Mouse (Mus musculus): ENCODE data around the gene Minos1. TPM values are rescaled to one million over a fixed set of nuclear protein-coding genes. Genes with fewer than 3 reads are reported as not detected.

Minos1 gene
- polyA plus RNA-seq, 1 experiment: 37.7 TPM

GRCm38 (mm10) chr4:139091478-139092355, 39.2 kb downstream of the Minos1 start:
- Histone ChIP-seq H3K4me1 (ENCODE audit: control insufficient read depth, insufficient read depth, low read length) (peaks cover 14% of the 10 kb centered on the region), H3K4me3 (replicated peaks; ENCODE audit: extremely low read depth, low read depth, low read length) (peak overlapping the region; percentile 49)
- peak; percentile 47 for DNase-seq
- 9% methylated on average over 28 of the region's 28 CpGs for WGBS
- TF ChIP-seq POLR2A (IDR thresholded peaks at IDR 0.05; ENCODE audit: borderline replicate concordance, extremely low read depth, low read depth, low read length) (0 out of 2 replicates have a peak, but pooled peaks have one; percentile 40), CTCF (IDR thresholded peaks at IDR 0.05; ENCODE audit: insufficient read depth, low read length) (no peak)

- Histone ChIP-seq H3K4me1 (ENCODE audit: control insufficient read depth, insufficient read depth, low read length) (peaks cover 8% of the 10 kb centered on the region), H3K4me3 (replicated peaks; ENCODE audit: extremely low read depth, low read depth, low read length) (peak overlapping the region; percentile 49)
- TF ChIP-seq POLR2A (IDR thresholded peaks at IDR 0.05; ENCODE audit: borderline replicate concordance, extremely low read depth, low read depth, low read length) (no peak), CTCF (IDR thresholded peaks at IDR 0.05; ENCODE audit: insufficient read depth, low read length) (no peak)
- 61% methylated on average over 7 of the region's 7 CpGs for WGBS
- DNase-seq: no peak
These were observed 39.8 kb downstream of the Minos1 start for GRCm38 (mm10) chr4:139091066-139091465.

GRCm38 (mm10) chr4:139090303-139090940, 40.5 kb downstream of the Minos1 start:
- Histone ChIP-seq H3K4me1 (ENCODE audit: control insufficient read depth, insufficient read depth, low read length) (peaks cover 2% of the 10 kb centered on the region), H3K4me3 (replicated peaks; ENCODE audit: extremely low read depth, low read depth, low read length) (peak overlapping the region; percentile 19)
- no peak for TF ChIP-seq POLR2A (IDR thresholded peaks at IDR 0.05; ENCODE audit: borderline replicate concordance, extremely low read depth, low read depth, low read length)
- DNase-seq: peak; percentile 42
- WGBS: 56% methylated on average over 15 of the region's 15 CpGs

- TF ChIP-seq CTCF (IDR thresholded peaks at IDR 0.05; ENCODE audit: insufficient read depth, low read length) (no peak), POLR2A (IDR thresholded peaks at IDR 0.05; ENCODE audit: borderline replicate concordance, extremely low read depth, low read depth, low read length) (no peak)
- DNase-seq: no peak
- H3K4me3 ChIP-seq (replicated peaks; ENCODE audit: extremely low read depth, low read depth, low read length): no peak overlapping the region
- WGBS: 63% methylated on average over 9 of the region's 9 CpGs
- H3K4me1 ChIP-seq (ENCODE audit: control insufficient read depth, insufficient read depth, low read length): peaks cover 2% of the 10 kb centered on the region
These were observed 41.8 kb downstream of the Minos1 start for GRCm38 (mm10) chr4:139088982-139089671.

- H3K4me3 ChIP-seq (replicated peaks; ENCODE audit: extremely low read depth, low read depth, low read length): no peak overlapping the region
- 73% methylated on average over 4 of the region's 4 CpGs for WGBS
These were observed 43.9 kb downstream of the Minos1 start for GRCm38 (mm10) chr4:139086984-139087383.

GRCm38 (mm10) chr4:139086037-139086436, 44.9 kb downstream of the Minos1 start:
- WGBS: 10% methylated on average over 5 of the region's 5 CpGs
- no peak overlapping the region for H3K4me3 ChIP-seq (replicated peaks; ENCODE audit: extremely low read depth, low read depth, low read length)
- TF ChIP-seq POLR2A (IDR thresholded peaks at IDR 0.05; ENCODE audit: borderline replicate concordance, extremely low read depth, low read depth, low read length): no peak
- TF ChIP-seq CTCF (IDR thresholded peaks at IDR 0.05; ENCODE audit: insufficient read depth, low read length): peak; percentile 45; the same call in 1 of the 2 replicates
- DNase-seq: peak; percentile 81
- peaks cover 2% of the 10 kb centered on the region for H3K4me1 ChIP-seq (ENCODE audit: control insufficient read depth, insufficient read depth, low read length)

More at GRCm38 (mm10) chr4:139086984-139087383, 43.9 kb downstream of the Minos1 start:
- TF ChIP-seq CTCF (IDR thresholded peaks at IDR 0.05; ENCODE audit: insufficient read depth, low read length) (no peak), POLR2A (IDR thresholded peaks at IDR 0.05; ENCODE audit: borderline replicate concordance, extremely low read depth, low read depth, low read length) (no peak)
- H3K4me1 ChIP-seq (ENCODE audit: control insufficient read depth, insufficient read depth, low read length): peaks cover 2% of the 10 kb centered on the region
- DNase-seq: no peak

GRCm38 (mm10) chr4:139085337-139085736, 45.6 kb downstream of the Minos1 start:
- no peak for DNase-seq
- Histone ChIP-seq H3K4me3 (replicated peaks; ENCODE audit: extremely low read depth, low read depth, low read length) (no peak overlapping the region), H3K4me1 (ENCODE audit: control insufficient read depth, insufficient read depth, low read length) (no peaks in the 10 kb centered on the region; the same call in 1 of the 2 replicates)
- WGBS: 70% methylated on average over 11 of the region's 11 CpGs
- TF ChIP-seq POLR2A (IDR thresholded peaks at IDR 0.05; ENCODE audit: borderline replicate concordance, extremely low read depth, low read depth, low read length) (no peak), CTCF (IDR thresholded peaks at IDR 0.05; ENCODE audit: insufficient read depth, low read length) (no peak)

GRCm38 (mm10) chr4:139082790-139083564, 47.9 kb downstream of the Minos1 start:
- no peak for DNase-seq

More at GRCm38 (mm10) chr4:139082790-139083564, 47.9 kb downstream of the Minos1 start:
- TF ChIP-seq CTCF (IDR thresholded peaks at IDR 0.05; ENCODE audit: insufficient read depth, low read length) (no peak), POLR2A (IDR thresholded peaks at IDR 0.05; ENCODE audit: borderline replicate concordance, extremely low read depth, low read depth, low read length) (no peak)
- Histone ChIP-seq H3K4me3 (replicated peaks; ENCODE audit: extremely low read depth, low read depth, low read length) (no peak overlapping the region), H3K4me1 (ENCODE audit: control insufficient read depth, insufficient read depth, low read length) (no peaks in the 10 kb centered on the region; the same call in 1 of the 2 replicates)
- WGBS: 36% methylated on average over 12 of the region's 12 CpGs
